Mouse (Mus musculus) cerebellum, adult 9-11 months (tissue): Measurements from ENCODE around the gene Pcyt1a.

ENCODE experiments used
- DNase-seq: peaks from one replicate; pipeline ENCODE4 v3.0.0; 2022

The Pcyt1a gene

DNA sequence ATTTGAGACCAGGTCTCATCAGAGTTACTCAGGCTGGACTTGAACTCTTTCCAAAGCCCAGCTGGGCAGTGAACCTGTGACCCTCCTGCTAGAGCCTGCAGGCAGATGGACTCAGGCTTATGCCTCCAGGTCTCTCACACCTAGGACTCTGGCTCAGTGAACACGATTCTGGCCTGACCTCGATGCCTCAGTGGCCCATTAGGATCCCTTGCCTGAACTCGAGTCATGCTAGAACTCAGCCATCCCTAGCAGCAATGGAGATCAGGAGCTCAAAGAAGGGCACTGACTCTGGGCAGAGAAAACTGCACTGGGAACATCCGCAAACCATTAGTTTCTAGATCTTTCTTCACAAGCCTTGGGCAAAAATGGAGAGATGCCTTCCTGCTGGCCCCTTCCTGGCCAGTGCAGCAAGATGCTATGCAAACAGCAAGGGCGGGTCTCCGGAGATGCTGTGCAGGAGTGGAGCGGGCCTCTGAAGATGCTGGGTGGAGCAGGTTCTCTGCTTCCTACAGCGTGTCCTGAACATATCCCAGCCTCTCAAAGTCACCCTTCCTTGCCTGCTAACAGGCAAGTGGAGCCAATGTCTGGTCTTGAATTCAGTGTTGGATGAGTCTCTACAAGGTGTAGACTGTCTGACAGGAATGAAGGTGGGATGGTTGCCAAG lies 81.2 kb downstream of the Pcyt1a start:
- DNase-seq: no peak

DNA sequence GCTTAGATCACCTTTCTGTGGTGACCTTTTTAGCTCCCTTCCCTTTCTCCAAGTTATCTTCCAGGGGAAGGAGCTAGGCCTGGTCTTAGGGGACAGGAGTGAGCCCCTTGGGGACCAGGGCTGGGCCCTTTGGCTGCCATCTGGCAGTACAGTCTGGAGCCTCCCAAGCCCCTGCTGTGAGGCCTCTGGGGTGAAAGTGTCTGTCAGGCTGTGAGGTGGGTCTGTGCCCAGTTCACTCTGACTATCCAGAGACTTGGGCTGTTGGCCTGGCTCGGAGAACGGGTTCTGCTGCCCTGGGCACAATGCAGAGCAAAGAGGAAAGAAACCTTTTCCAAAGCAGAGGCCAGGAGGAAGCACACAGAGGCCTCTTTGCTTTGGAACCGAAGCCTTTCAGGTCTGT lies 82.2 kb downstream of the Pcyt1a start:
- no peak for DNase-seq

DNA sequence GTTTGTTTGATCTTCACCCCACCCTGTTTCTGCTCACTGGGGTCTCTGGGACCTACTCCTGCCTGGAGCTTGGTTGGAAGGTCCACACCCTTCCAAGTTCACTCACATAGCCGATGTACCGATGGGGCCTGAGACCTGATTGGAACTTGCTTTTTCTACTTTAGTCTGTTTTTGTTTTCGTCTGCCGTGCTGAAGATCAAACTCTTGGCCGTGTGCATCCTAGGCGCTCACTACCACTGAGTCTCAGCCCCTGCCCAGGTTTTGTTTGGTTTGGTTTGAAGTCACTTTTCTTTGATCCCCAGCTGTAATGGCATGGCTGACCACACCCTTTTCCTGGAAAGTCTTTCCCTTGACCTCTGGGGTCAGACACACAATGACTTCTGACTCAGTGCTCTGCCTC lies 82.7 kb downstream of the Pcyt1a start:
- no peak for DNase-seq

DNA sequence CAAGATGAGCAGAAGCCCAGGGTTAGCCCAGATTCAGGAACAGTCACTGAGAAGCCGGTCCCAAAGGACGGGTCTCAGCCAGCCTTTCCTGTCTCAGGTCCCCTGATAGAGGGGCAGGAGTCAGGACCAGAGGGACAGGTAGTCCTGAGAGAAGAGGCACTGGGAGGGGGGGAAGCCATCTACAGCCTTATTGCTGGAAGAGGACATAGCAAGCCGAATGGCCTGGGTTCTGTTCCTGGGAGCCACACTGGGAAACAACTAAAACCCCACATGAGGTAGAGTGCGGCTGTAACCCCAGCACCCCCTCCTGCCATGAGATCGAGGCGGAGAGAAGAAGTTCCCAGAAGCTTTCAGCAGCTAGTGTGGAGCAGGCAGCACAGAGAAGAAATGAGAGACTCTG lies 83.2 kb downstream of the Pcyt1a start:
- no peak for DNase-seq

DNA sequence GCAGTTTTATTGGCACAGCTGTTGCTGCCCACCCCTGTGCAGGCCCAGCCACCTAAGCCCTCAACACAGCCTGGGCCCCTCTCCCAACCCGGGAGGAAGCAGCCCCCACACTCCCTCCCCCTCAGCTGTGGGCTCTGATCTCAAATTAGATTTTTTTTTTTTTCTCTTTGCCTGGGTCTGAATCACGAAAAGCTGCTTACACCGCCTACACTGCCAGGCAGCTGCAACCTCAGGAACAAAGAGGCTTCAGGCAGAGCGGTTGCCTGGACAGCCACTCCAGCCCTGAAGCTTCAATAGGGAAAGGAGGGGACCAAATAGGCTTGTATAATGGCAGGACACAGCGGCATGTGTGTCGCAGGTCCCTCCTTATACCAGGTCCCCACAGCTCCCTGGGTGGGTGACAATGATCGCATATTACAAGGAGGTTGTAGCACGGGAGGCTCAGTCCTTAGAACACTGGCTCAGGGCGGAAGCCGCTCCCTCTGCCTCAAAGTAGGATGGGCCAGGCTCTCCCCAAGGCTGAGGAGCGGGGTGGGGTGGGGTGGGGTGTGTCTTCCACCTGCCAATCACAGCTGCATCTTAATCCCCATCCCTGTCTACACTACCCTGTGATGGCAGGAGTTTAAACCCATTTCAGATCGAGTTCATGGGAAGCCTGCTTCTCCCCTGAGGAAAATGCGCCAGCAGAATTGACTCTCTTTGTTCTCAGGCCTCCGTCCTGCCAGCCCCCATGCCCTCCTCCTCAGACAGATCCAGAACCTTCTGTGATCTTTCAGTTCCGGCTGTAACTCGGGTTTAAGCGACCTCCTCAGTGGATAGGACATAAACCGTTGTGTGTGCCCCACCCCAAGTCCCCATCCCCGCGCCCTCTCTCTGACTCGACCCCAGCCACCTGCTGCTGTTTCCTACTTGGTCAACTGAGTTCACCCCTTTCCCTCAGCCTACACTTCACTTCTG lies 85.6 kb downstream of the Pcyt1a start:
- no peak for DNase-seq

DNA sequence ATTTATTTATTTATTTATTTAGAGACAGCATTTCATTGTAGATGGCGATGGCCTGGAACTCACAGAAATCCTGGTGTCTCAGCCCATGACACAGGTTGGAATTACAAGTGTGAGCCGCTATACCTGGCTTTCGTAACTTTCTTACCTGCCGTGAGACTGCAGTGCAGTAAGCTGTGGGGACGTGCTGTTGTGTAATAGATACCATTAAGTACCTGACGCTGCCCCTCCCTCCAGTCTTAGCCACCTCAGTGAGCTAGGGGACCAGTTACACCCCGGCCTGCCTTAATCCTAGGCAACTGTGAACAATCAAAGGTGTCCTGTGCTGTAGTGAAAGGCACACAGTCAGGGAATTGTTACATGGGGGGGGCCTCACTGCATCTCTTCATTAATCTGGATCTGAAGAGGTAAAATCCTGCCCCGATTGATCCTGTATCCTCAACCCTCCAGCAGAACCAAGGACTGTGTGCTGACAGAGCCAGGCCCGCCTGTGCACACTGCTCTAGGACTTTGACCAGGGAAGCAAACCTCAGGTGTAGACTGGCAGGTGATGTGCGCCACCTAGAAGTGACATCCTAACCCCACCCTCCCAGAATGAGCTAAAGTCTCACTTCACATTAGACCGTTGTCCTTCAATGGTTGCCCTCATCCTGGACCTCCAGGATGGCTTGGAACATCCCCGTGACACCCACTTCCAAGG lies 87.2 kb downstream of the Pcyt1a start:
- DNase-seq: no peak

DNA sequence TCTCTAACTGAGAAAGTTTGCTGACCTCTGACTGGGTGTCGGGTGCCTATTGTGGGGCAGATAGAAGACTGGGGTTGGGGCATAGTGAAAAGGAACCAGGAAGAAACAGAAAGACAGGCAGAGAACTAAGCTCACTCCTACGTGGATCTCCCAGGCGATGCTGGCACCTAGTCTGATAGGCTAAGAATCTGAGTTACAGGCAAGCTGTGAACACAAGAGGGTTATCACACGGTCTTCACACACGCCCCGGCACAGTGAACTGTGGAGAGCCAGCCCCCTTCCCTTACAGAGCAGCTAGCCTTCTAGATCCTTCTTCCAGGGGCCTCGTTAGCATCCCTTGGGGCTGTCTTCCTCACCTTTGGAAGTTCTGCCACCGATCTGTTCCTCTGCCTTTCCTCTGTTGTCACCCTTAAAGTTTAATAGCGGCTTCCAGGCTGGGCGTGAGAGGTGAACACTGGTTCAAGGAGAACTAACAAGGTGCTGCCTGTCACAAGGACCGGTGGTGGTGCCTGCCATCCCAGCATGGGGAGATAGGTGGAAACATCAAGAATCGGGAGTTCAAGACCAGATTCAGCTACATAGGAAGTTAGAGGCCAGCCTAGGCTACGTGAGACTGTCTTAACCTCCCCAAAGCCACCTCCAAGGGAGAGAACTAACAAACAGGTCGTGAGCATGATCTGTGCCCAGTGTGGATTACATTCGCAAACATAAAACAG lies 89.1 kb downstream of the Pcyt1a start:
- DNase-seq: no peak

DNA sequence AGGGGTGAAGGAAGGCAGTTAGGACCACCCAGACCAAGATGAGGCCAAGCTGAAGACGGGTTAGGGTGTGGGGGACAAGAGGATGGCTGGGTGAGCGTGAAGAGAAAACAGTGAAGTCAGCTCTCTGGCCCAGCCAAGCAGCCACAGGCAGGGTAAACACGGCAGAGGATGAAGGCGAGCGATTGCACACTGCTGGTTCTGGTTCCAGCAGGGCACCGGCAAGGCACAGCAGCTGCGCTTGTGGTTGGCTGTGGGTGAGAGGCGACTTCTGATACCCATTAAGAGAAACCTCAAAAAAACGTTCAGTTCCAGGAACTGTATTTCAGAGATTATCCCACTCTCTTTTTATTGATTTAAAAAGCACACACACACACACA lies 89.6 kb downstream of the Pcyt1a start:
- DNase-seq: no peak

DNA sequence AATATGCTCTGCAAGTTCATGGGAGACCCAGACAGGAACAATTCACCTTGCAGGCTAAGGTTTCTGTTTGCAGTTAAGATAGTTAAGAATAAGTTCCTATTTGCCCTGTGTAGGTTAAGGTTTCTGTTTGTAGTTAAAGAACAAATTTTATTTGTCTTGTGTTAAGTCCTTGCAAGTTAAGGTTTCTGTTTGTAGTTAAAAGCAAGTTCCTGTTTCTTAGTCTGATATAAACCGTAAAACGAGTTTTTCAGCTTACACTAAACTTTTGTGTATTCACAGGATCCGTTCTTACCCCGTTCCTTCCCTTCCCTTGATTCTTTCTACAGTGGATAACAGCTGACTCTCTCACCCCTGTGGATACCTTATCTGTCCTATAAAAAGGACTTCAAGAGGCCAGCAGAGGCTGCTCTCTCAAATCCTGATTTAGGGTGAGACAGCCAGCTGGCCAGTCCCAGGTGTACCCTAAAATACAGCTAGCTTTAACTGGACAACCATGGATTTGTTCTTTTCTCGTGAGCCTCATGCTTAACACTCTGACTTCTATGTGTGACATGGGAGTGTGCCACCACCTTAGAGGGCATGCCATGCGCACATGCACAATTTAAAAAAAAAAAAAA lies 92.0 kb downstream of the Pcyt1a start:
- no peak for DNase-seq

DNA sequence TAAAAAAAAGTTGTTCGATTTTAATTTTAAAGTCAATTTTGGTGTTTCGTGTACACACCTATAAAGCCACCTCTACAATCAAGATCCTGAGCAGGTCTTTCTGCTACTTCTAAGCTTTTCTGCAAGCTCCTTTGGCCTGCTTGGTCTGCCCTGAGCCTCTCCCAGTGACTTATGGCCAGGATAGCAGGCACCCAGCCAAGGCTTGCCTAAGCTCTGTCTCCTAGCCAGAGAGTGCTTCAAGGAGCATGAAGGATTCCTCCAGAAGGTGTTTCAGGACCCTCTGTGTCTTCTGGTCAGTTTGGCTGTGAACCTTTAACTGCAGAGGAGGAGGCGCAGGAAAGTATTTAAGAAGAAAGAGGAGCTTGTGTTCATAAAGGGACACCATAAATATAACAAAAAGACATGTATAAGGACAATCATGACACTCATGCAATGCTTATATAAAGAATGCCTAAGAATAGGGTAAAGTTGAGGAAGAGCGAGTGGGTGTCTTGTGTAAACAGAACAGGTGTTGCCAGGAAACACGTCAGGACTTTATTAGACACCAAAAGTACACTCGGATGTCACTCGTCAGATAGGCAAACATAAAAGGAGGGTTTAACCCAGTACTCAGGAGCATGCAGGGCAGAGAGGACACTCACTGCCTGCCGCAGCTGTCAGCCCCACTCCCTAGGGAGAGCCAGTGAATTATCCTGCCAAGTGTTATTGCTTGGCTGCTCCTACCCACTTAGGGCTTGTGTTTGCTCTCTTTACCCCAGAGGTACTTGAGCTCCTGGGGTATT lies 92.9 kb downstream of the Pcyt1a start:
- peak; percentile 36 for DNase-seq

DNA sequence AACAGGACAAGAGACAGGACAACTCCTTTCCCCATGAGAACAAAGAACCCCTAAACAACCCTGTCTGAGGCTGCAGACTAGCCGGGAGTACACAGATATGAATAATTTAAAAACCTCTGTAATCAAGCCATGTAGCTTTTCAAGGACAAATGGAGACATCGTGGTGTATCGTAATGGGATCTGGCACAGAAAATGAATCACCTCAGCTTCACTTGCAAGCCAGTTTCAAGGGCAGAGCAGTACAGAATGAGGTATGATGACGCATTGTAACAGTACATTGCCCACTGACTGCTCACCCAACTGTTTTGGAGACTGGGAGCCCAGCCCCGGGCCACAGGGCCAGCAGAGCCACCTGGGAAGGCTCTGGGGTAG lies 93.5 kb downstream of the Pcyt1a start:
- no peak for DNase-seq
